Mouse (Mus musculus) heart, adult 11 months (tissue): ENCODE measurements around the gene Olfr110.
"Not testable (repeated sequence)": the region's sequence is repeated elsewhere in the genome, so short reads cannot be mapped to it uniquely, and the experiment has no call there.

ENCODE experiments used
- DNase-seq: peaks from one replicate; pipeline ENCODE4 v3.0.0; 2022

Gene Olfr110

DNA sequence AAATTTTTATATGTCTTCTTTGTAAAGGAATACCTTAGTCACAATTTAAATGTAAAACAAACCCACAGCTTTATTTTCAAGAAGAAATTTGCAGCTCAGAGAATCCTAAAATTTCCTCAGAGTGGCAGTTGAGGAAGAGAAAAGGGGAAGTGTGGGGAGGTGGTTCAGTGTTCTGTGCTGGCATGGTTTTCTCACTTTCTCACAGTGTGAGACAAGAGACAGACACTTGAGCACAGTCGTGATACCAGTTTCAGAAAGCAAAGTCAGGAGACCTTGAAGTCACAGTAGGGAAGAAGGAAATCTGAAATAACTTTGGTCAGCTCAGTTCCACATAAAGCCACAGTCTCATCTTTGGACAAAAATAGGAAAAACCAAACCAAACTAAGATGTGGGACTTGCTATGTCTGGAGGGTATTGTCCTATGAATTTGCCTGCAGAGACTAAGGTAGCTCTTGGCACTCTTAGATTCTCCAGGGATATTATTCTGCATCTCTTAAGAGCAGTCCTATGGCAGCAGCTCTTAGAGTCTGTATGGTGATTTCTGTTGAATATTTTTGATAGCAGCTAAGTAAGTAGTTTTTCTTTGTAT, at the start of gene Olfr110:
Gene Olfr110 (plus strand): TSS at position 539 of the 589 bp plus-strand sequence.
- no peak for DNase-seq

GRCm38 (mm10) chr17:37445180-37445579, 47.1 kb upstream of the Olfr110 start, which contains the start of gene Olfr108:
Gene Olfr108 (plus strand): TSS chr17:37445480.
- DNase-seq: no peak

- peak; percentile 13 for DNase-seq
These were observed 33.7 kb upstream of the Olfr110 start, which contains the start of gene Olfr109 for GRCm38 (mm10) chr17:37458616-37459015. Gene Olfr109 (plus strand): TSS chr17:37458916.

GRCm38 (mm10) chr17:37483452-37483851, 8.8 kb upstream of the Olfr110 start, which contains the start of gene H2-M2:
Gene H2-M2 (minus strand): TSS chr17:37483552.
- DNase-seq: no peak

DNA sequence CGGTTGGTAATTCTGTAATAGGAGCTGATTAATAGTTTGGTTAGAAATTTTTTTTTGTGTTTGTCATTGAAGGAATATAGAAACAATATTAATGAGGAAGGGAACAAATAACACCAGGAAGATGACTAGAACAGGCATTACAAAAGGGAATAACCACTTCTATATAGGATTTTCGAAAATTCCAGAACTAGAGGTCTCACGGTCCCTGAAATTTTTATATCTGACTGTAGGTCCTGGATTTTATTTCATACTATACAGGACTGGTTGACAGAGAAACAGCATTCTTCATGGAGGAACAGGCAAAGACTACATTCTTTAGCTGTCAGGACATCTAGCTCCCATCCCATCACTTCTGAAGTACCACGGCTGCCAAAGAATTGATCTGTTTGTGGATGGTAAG, 15.5 kb downstream of the Olfr110 start, which contains the start of gene Olfr111:
Gene Olfr111 (plus strand): TSS at position 301 of the 400 bp plus-strand sequence.
- DNase-seq: no peak

- DNase-seq: not testable (repeated sequence)
These were observed 32.3 kb downstream of the Olfr110 start for GRCm38 (mm10) chr17:37524612-37525011.

DNA sequence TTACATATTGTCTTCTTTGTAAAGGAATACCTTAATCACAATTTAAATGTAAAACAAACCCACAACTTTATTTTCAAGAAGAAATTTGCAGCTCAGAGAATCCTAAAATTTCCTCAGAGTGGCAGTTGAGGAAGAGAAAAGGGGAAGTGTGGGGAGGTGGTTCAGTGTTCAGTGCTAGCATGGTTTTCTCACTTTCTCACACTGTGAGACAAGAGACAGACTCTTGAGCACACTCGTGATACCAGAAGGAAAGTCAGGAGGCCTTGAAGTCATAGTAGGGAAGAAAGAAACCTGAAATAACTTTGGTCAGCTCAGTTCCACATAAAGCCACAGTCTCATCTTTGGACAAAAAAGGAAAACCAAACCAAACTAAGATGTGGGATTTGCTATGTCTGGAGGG, 33.2 kb downstream of the Olfr110 start:
- DNase-seq: not testable (repeated sequence)

DNA sequence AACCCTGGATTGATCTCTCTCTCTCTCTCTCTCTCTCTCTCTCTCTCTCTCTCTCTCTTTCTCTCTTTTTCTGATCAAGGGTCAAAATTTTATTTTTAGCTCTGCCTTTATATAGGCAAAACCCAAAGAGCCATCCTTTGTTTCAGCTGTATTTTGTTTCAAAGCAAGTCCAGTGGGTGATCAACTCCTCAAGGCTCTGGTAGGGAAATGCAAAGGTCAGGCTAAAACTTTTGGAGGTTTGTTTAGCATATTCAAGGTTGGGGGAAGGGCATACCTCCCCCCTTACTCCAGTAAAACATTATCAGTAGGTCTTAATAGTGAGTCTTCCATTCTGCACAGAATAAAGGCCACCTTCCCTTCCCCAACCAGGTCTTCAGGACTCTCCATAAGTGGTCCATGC, 42.9 kb downstream of the Olfr110 start:
- DNase-seq: no peak

DNA sequence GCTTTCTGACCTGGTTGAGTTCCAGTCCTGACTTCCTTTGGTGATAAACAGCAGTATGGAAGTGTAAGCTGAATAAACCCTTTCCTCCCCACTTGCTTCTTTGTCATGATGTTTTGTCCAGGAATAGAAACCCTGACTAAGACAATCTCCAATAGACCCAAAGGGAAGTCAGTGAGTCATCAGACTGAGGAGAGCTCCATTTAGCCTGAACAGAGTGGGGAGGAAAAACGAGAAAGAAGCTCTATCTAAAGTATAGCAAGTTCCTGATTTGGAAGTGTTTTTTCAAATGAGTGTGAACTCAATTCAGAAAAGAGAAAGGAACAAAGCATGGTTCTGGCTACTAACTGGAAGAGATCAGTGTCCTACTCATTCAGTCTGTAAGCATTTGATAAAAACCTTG, 46.1 kb downstream of the Olfr110 start:
- not testable (repeated sequence) for DNase-seq

GRCm38 (mm10) chr17:37541454-37542119, 49.3 kb downstream of the Olfr110 start:
- DNase-seq: no peak

DNA sequence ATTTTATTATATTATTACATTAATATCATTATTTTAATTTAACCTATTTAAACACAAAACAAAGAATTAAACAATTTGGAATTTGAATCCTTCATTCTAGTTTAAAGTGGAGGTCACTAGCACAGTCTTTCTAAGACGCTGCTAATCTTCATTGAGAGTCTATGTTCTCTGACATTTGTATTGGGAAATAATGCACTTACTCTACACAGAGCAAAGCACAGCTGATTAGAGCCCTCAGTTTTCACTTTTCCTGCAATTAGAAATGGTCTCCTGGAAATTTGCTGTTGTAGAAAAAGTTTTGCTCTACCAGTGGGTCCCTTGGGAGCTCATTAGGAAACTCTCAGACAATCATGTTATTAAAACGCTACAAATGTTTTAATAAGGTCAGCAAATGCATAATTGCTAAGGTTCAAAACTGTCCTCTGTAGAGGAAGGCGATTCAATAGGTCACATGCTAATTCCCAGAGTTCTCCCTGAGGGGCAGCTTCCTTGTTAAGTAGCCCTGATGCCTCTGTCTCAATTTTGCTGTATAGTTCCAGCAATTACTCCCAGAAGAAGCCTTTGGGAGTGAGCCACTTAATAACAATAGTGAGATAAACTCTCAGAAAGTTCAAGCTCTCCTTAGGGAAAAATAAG, 51.6 kb downstream of the Olfr110 start:
- no peak for DNase-seq
